Mouse (Mus musculus): ENCODE measurements around the gene Elk3.
A peak's percentile ranks its signal among the peaks of the same experiment; 100 is the strongest.

The Elk3 gene

DNA sequence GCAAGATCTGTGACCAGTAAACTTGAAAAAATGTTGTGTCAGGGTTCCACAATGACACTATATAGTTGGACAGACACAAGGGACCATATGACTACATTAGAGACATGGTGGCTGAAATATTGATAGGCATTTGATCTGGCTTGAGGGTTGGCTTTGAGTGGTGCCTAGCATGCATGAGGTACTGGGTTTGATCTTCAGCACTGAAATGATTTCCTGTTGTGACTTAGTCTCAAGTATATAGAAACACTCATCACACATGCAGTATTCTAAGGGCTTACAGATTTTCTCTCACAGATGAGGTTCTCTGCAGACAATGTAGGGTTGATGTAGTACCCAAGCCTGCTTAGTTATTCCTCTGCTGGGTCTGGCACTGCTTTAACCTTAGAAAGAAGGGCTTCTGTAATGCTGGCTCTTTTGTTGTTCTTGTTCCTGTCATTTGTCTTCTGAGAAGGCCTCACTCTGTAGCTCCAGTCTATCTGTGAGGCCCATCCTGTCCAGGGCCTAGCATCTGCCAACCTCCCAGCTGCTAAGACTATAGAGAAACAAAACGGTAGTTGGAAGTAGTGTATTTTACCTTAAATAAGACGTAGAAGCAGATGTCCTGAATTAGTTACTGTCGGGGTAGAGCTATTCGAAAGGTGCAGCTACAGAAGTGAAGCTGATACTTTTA lies 105.5 kb downstream of the Elk3 start:
- ATAC-seq (ENCODE audit: insufficient number of reproducible peaks, low FRiP score, low TSS enrichment): no peak

GRCm38 (mm10) chr10:93201846-93202458 lies 109.0 kb downstream of the Elk3 start:
- ATAC-seq (ENCODE audit: insufficient number of reproducible peaks, low FRiP score, low TSS enrichment): peak; percentile 62; the same call in 1 of the 2 replicates

GRCm38 (mm10) chr10:93198958-93199357 lies 112.0 kb downstream of the Elk3 start:
- ATAC-seq (ENCODE audit: insufficient number of reproducible peaks, low FRiP score, low TSS enrichment): no peak

Measured in cerebellum, adult (tissue).